Mouse (Mus musculus) midbrain, embryonic 14.5 days (tissue): Measurements from ENCODE around the gene Hlcs. TPM values are rescaled to one million over a fixed set of nuclear protein-coding genes. Genes with fewer than 3 reads are reported as not detected.

Experiments
- ATAC-seq: fragments of 200-750 bp; cut with Nextera tagmentation; 2 replicates; pipeline ENCODE4 v1.8.0; 2017; ENCODE audit warnings: moderate number of reproducible peaks, moderate library complexity; ENCODE audit not compliant: low FRiP score, low TSS enrichment
- DNase-seq: peaks from one replicate; pipeline ENCODE4 v3.0.0-alpha.2; 2015
- H3K27ac ChIP-seq: fragments of 300-500 bp; sonication (generic); replicated peaks from 2 replicates; pipeline ENCODE4 v1.5.1; 2014; ENCODE audit warnings: mild to moderate bottlenecking, low read depth, low read length, moderate library complexity
- H3K27me3 ChIP-seq: fragments of 300-500 bp; sonication (generic); 2 replicates; pipeline ENCODE4 v1.6.1; 2014; ENCODE audit warnings: low read length, control low read depth, mixed read lengths; ENCODE audit not compliant: control insufficient read depth, insufficient read depth
- H3K36me3 ChIP-seq: fragments of 300-500 bp; sonication (generic); 2 replicates; pipeline ENCODE4 v1.6.1; 2014; ENCODE audit warnings: low read length, control low read depth; ENCODE audit not compliant: control insufficient read depth, insufficient read depth
- H3K4me1 ChIP-seq: fragments of 300-500 bp; sonication (generic); 2 replicates; pipeline ENCODE4 v1.6.1; 2014; ENCODE audit warnings: mild to moderate bottlenecking, antibody characterized with exemption, low read length, control low read depth; ENCODE audit not compliant: control insufficient read depth, insufficient read depth
- H3K4me2 ChIP-seq: fragments of 300-500 bp; sonication (generic); 2 replicates; pipeline ENCODE4 v1.6.1; 2014; ENCODE audit warnings: mild to moderate bottlenecking, low read length, moderate library complexity
- H3K4me3 ChIP-seq: fragments of 300-500 bp; sonication (generic); replicated peaks from 2 replicates; pipeline ENCODE4 v1.5.1; 2014; ENCODE audit warnings: low read depth, low read length
- H3K9ac ChIP-seq: fragments of 300-500 bp; sonication (generic); replicated peaks from 2 replicates; pipeline ENCODE4 v1.6.1; 2014; ENCODE audit warnings: mild to moderate bottlenecking, low read length, moderate library complexity
- H3K9me3 ChIP-seq: fragments of 300-500 bp; sonication (generic); 2 replicates; pipeline ENCODE4 v1.6.1; 2016; ENCODE audit warnings: low read length, control low read depth, mixed read lengths; ENCODE audit not compliant: control insufficient read depth
- WGBS: fragments of 180-500 bp; shearing (Covaris S2); extraction: QIAGEN DNeasy Blood & Tissue Kit; methylation state at CpG from one replicate; pipeline ENCODE4 v1.1.7; 2014; 5-methylcytosine and 5-hydroxymethylcytosine counted together
- polyA plus RNA-seq: library from polyadenylated mRNA; unstranded; fragments of >200 nt; fragmentation: Nextera tagmentation; extraction: Ambion mirVana; gene quantifications from 2 replicates; pipeline ENCODE4 v1.2.1, GENCODE M21; 2014

Hlcs gene
- polyA plus RNA-seq, 1 experiment from 2014 or later, result 7.2 TPM

GRCm38 (mm10) chr16:94330429-94330828 is 17.1 kb upstream of the Hlcs start:
- no peak for ATAC-seq
- H3K9me3 ChIP-seq, result no peaks in the 10 kb centered on the region
- H3K4me3 ChIP-seq, result no peak overlapping the region
- H3K4me2 ChIP-seq, result no peak overlapping the region
- peaks cover 13% of the 10 kb centered on the region for H3K27me3 ChIP-seq
- 39% methylated on average over 5 of the region's 5 CpGs for WGBS
- H3K4me1 ChIP-seq, result peaks cover 20% of the 10 kb centered on the region
- no peak overlapping the region for H3K9ac ChIP-seq
- no peaks in the 10 kb centered on the region for H3K36me3 ChIP-seq
- DNase-seq, result peak; percentile 17
- H3K27ac ChIP-seq, result no peak overlapping the region

DNA sequence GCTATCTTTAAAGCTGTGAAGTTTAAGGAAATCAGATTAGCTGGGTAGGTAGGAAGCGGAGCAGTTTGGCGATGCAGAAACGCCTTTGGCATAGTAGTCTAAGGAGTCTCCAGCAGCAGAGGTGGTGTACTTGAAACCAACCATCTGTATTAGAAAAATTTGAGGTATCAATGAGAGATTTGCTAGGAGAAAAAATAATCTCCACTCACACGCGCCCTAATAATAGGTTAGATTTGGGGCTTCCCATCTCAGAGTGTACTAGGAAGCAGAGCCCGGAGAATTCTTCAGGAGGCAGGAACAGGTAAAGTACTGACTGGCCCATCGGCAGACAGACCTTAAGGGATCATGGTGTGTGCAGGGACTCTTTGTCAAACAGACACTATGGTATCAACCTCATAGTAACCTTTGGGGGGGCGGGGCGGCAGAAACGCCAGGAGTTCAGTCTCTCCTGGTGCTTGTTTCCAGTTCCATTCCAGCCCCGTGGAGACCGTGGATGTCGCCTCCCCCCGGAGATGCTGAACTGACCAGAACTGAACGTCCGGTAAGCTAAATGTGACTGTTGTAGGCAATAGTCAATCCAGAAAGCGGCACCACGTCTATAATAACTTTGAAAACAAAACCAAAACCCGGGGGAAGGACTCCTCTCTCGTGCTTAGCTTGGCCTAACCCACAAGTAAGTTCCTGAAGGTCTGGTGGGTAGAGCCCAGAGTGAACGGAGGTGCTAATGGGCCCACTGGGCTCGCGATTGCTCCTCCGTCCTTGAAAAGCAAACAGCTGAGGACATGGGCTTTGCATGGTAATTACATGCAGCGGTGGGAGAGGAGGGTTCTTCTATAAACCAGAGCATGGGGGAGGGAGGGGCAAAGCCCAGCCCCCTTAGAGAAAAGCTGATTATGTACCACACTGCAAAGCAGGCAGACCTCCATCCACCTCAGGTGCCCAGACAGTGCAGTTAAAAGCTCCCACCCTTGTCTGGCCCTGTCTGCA is 15.8 kb upstream of the Hlcs start:
- H3K4me3 ChIP-seq, result peak overlapping the region; percentile 35
- H3K36me3 ChIP-seq, result no peaks in the 10 kb centered on the region
- no peaks in the 10 kb centered on the region for H3K9me3 ChIP-seq
- WGBS, result 6% methylated on average over 25 of the region's 25 CpGs
- peaks cover 13% of the 10 kb centered on the region for H3K27me3 ChIP-seq
- ATAC-seq (no peak), DNase-seq (peak; percentile 59)
- H3K4me2 ChIP-seq, result peak overlapping the region; percentile 63
- no peak overlapping the region for H3K9ac ChIP-seq
- no peak overlapping the region for H3K27ac ChIP-seq
- peaks cover 20% of the 10 kb centered on the region for H3K4me1 ChIP-seq

- ATAC-seq (no peak; the same call in 1 of the 2 replicates), DNase-seq (peak; percentile 39)
- Histone ChIP-seq H3K9ac (peak within 1 kb of the TSS; percentile 34; the same call in 1 of the 2 replicates), H3K27me3 (peaks cover 13% of the 10 kb centered on the region), H3K27ac (no peak within 1 kb of the TSS), H3K9me3 (no peaks in the 10 kb centered on the region), H3K4me3 (peak within 1 kb of the TSS; percentile 35), H3K4me1 (peaks cover 20% of the 10 kb centered on the region), H3K4me2 (peak within 1 kb of the TSS; percentile 63), H3K36me3 (no peaks in the 10 kb centered on the region)
- under 1% methylated on average over 63 of the region's 63 CpGs for WGBS
These were observed 14.7 kb upstream of the Hlcs start, which contains the start of gene Ripply3 for GRCm38 (mm10) chr16:94327781-94328711. Gene Ripply3, plus strand, starts transcription at chr16:94328420.

GRCm38 (mm10) chr16:94326008-94326407 is 12.6 kb upstream of the Hlcs start:
- no peaks in the 10 kb centered on the region for H3K9me3 ChIP-seq
- H3K27ac ChIP-seq, result no peak overlapping the region
- H3K36me3 ChIP-seq, result no peaks in the 10 kb centered on the region
- H3K27me3 ChIP-seq, result peaks cover 13% of the 10 kb centered on the region
- DNase-seq, result no peak
- H3K4me3 ChIP-seq, result no peak overlapping the region
- 92% methylated on average over 3 of the region's 3 CpGs for WGBS
- H3K4me1 ChIP-seq, result peaks cover 20% of the 10 kb centered on the region
- no peak overlapping the region for H3K4me2 ChIP-seq
- H3K9ac ChIP-seq, result no peak overlapping the region
- no peak for ATAC-seq

GRCm38 (mm10) chr16:94323681-94324080 is 10.3 kb upstream of the Hlcs start:
- ATAC-seq (no peak), DNase-seq (no peak)
- no peak overlapping the region for H3K4me2 ChIP-seq
- peaks cover 7% of the 10 kb centered on the region for H3K27me3 ChIP-seq
- H3K4me1 ChIP-seq, result peaks cover 9% of the 10 kb centered on the region
- WGBS, result 80% methylated on average over 5 of the region's 5 CpGs
- H3K9ac ChIP-seq, result no peak overlapping the region
- H3K36me3 ChIP-seq, result no peaks in the 10 kb centered on the region
- no peak overlapping the region for H3K4me3 ChIP-seq
- no peak overlapping the region for H3K27ac ChIP-seq
- no peaks in the 10 kb centered on the region for H3K9me3 ChIP-seq

DNA sequence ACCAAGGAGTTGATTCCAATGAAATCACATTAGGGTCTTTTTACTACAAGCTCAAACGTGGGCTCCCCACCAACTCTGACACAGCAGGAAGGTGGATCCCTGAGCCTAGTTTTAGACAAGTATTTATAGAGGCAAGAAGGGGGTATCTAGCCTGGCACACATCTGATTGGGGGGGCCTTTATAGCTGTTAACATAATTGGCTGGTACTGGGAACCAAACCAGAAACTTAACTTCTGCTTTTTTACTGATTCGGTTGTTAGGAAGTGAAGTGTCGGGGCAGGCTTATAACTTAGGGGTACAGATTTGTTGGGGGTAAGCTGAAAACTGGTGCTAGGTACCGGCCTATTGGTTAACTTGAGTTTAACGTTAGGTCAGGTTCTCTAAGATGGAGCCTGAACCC is 6.9 kb upstream of the Hlcs start:
- Histone ChIP-seq H3K4me3 (no peak overlapping the region), H3K9me3 (no peaks in the 10 kb centered on the region), H3K27me3 (no peaks in the 10 kb centered on the region), H3K4me1 (no peaks in the 10 kb centered on the region), H3K9ac (no peak overlapping the region), H3K36me3 (no peaks in the 10 kb centered on the region), H3K4me2 (no peak overlapping the region), H3K27ac (no peak overlapping the region)
- no peak for ATAC-seq
- no peak for DNase-seq
- WGBS, result 82% methylated on average over 5 of the region's 5 CpGs

DNA sequence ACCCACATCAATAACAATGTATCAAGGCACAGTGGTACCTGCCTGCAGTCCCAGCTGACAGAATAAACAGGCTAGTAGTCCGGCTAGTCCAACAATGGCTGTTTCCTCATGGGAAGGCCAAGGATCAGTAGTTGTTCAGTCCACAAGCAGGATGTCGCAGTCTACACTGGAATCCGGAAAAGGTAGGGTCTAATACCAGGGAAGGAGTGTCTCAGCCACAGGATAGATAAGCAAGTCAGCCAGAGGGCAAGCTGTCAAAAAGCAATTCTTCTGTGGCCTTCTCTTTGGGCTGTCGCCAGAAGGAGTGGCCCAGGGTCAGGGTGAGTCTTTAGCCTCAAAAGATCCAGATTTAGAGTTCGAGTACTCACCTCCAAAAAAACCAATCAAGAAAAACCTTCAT is 4.4 kb upstream of the Hlcs start:
- Histone ChIP-seq H3K9ac (no peak overlapping the region), H3K36me3 (no peaks in the 10 kb centered on the region), H3K4me1 (0 out of 2 replicates have a peak, but pooled peaks cover 8% of the 10 kb centered on the region), H3K4me2 (no peak overlapping the region), H3K27ac (no peak overlapping the region), H3K9me3 (no peaks in the 10 kb centered on the region), H3K27me3 (no peaks in the 10 kb centered on the region), H3K4me3 (no peak overlapping the region)
- ATAC-seq, result no peak
- no peak for DNase-seq
- WGBS, result 85% methylated on average over 5 of the region's 5 CpGs

GRCm38 (mm10) chr16:94315215-94315614 is 1.8 kb upstream of the Hlcs start:
- no peak overlapping the region for H3K9ac ChIP-seq
- DNase-seq (no peak), ATAC-seq (no peak)
- no peak overlapping the region for H3K4me3 ChIP-seq
- 53% methylated on average over 1 of the region's 1 CpGs for WGBS
- H3K4me2 ChIP-seq, result no peak overlapping the region
- peaks cover 15% of the 10 kb centered on the region; the same call in 1 of the 2 replicates for H3K4me1 ChIP-seq
- no peaks in the 10 kb centered on the region for H3K36me3 ChIP-seq
- no peaks in the 10 kb centered on the region for H3K27me3 ChIP-seq
- no peak overlapping the region for H3K27ac ChIP-seq
- no peaks in the 10 kb centered on the region for H3K9me3 ChIP-seq
